Mouse (Mus musculus): ENCODE measurements around the gene Sytl4. TPM values are rescaled to one million over a fixed set of nuclear protein-coding genes. Genes with fewer than 3 reads are reported as not detected.

Sytl4 gene
- total RNA-seq, 2 experiments from 2014 or later: 0.30 to 0.37 TPM

Other genes starting within 250 kb of the Sytl4 start
- under 1 TPM in 1 of 2 experiments, not detected in 1; 0.28 TPM for gene Tnmd, start 130.8 kb downstream of the Sytl4 start, total RNA-seq (2021)
- 10 to 100 TPM; 13.0 to 14.1 TPM for gene Tspan6, start 83.4 kb downstream of the Sytl4 start, total RNA-seq (2021)
- gene Srpx2, start 73.4 kb downstream of the Sytl4 start, total RNA-seq (2021): 1 to 10 TPM; 1.1 to 1.4 TPM
- gene Cstf2, start 77.4 kb upstream of the Sytl4 start, total RNA-seq (2021): 100 to 1,000 TPM; 126 to 127 TPM
- gene Xkrx, start 180.3 kb upstream of the Sytl4 start, total RNA-seq (2021): 1 to 10 TPM; 1.3 to 1.8 TPM
- not detected for gene Arl13a, start 205.7 kb upstream of the Sytl4 start, total RNA-seq (2021)
- gene Nox1, start 240.1 kb upstream of the Sytl4 start, total RNA-seq (2021): not detected

Data from left cerebral cortex, adult 18-20 months (tissue).